Mouse (Mus musculus) neural tube, embryonic 10.5 days (tissue): ENCODE results near the gene 6330403K07Rik.

Source experiments
- DNase-seq: peaks from one replicate; pipeline ENCODE4 v3.0.0-alpha.2; 2017; ENCODE audit warnings: low spot score; ENCODE audit errors: extremely low spot score

Gene 6330403K07Rik

DNA sequence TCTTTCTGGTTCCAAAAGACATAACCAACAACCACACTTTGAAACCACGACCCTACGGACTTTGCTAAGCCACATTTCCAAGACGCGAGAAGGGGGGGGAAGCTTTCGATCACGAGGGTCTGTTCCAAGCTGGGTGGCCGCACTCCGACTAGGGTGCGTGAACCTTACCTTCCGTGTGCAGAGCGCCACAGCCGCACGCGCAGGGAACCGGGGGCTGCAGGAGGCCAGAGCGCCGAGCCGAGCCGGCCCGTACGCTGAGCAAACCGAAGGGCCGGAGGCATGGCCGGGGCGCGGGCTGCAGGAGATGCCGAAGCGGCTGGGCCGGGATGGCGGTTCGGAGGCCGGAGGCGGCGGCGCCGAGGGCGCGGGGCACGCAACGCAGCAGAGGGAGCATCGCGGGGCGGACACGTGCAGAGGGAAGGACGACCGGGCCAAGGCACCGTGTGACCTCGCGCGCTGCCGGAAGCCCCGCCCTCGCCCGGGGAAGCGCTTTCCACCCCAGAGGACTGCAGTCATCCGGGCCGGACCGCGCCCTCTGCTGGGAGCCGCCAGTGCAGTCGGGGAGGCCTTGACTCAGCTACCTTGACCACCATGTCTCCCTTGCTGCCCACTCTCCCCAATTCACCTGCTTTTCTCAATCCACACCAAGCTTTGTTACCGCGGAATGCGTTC, 50.6 kb downstream of the 6330403K07Rik start, which contains the start of gene C1qbp:
Gene C1qbp (minus strand): TSS at position 470 of the 672 bp plus-strand sequence.
- DNase-seq: peak; percentile 95

DNA sequence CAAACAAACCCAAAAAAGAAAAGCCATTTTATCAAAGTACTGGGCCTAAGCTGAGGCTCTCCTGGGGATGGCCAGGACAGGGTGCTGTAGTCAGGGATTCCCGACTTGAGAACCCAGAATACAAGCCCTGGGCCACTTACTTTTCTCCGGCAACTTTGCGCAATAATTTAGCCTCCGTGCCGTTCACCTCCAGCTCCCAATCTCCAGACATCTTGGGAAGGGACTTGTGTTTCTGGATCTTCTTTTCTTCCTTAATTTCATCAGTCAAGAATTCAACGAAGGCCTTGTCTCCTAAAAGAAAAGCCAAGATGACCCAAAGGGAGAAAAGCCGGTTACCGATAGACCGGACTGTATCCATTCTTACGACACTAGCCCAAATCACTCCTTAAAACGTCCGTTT, 51.3 kb downstream of the 6330403K07Rik start:
- no peak for DNase-seq
